Mouse (Mus musculus) midbrain, embryonic 16.5 days (tissue): ENCODE results near the gene Ell2. TPM values are rescaled to one million over a fixed set of nuclear protein-coding genes. Genes with fewer than 3 reads are reported as not detected.
"Not testable (repeated sequence)": the region's sequence is repeated elsewhere in the genome, so short reads cannot be mapped to it uniquely, and the experiment has no call there.

Experiments used
- ATAC-seq: fragments of 200-750 bp; cut with Nextera tagmentation; 2 replicates; pipeline ENCODE4 v1.8.0; 2017; ENCODE audit warnings: moderate TSS enrichment
- H3K27ac ChIP-seq: fragments of 300-500 bp; sonication (generic); 2 replicates; pipeline ENCODE4 v1.5.1; 2014; ENCODE audit warnings: mild to moderate bottlenecking, low read length, mixed read lengths
- H3K27me3 ChIP-seq: fragments of 300-500 bp; sonication (generic); 2 replicates; pipeline ENCODE4 v1.6.1; 2014; ENCODE audit warnings: low read depth, low read length, mixed read lengths; ENCODE audit not compliant: control insufficient read depth, insufficient read depth
- H3K36me3 ChIP-seq: fragments of 300-500 bp; sonication (generic); 2 replicates; pipeline ENCODE4 v1.6.1; 2014; ENCODE audit warnings: mild to moderate bottlenecking, low read length, moderate library complexity, mixed read lengths; ENCODE audit not compliant: control insufficient read depth, insufficient read depth
- H3K4me1 ChIP-seq: fragments of 300-500 bp; sonication (generic); 2 replicates; pipeline ENCODE4 v1.6.1; 2014; ENCODE audit warnings: mild to moderate bottlenecking, low read length, mixed read lengths; ENCODE audit not compliant: control insufficient read depth, insufficient read depth
- H3K4me2 ChIP-seq: fragments of 300-500 bp; sonication (generic); 2 replicates; pipeline ENCODE4 v1.6.1; 2014; ENCODE audit warnings: mild to moderate bottlenecking, low read length, mixed read lengths
- H3K4me3 ChIP-seq: fragments of 300-500 bp; sonication (generic); 2 replicates; pipeline ENCODE4 v1.5.1; 2014; ENCODE audit warnings: low read depth, mild to moderate bottlenecking, low read length, moderate library complexity, mixed read lengths
- H3K9ac ChIP-seq: fragments of 300-500 bp; sonication (generic); 2 replicates; pipeline ENCODE4 v1.6.1; 2014; ENCODE audit warnings: low read depth, low read length, mixed read lengths
- H3K9me3 ChIP-seq: fragments of 300-500 bp; sonication (generic); replicated peaks from 2 replicates; pipeline ENCODE4 v1.6.1; 2014; ENCODE audit warnings: mild to moderate bottlenecking, low read length, mixed read lengths; ENCODE audit not compliant: control insufficient read depth, poor library complexity, severe bottlenecking
- WGBS: fragments of 180-500 bp; shearing (Covaris S2); extraction: QIAGEN DNeasy Blood & Tissue Kit; methylation state at CpG from one replicate; pipeline ENCODE4 v1.1.7; 2014; 5-methylcytosine and 5-hydroxymethylcytosine counted together
- polyA plus RNA-seq: library from polyadenylated mRNA; unstranded; fragments of >200 nt; fragmentation: Nextera tagmentation; extraction: Ambion mirVana; gene quantifications from 2 replicates; pipeline ENCODE4 v1.2.1, GENCODE M21; 2015

Ell2 gene
- polyA plus RNA-seq, 1 experiment from 2014 or later = 1.6 TPM

DNA sequence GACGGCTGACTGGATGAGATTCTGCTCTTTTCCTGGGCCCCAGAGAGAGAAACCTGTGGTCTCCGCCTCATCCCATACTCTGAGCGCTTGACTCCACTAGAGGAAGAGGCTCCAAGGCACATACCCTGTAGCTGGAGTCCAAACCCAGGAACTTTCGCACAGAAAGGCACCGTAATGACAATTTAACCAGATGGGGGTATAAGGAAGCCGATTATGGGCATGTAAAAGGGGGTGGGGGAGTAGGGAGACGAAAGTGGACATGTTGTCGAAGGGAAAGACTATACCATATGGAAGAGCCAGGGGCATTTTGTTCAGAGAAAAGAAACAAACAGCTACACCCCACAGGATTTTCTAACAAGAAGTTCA lies 2.1 kb downstream of the Ell2 start:
- H3K9ac ChIP-seq = peak overlapping the region; percentile 76
- peak overlapping the region; percentile 82 for H3K4me3 ChIP-seq
- peaks cover 7% of the 10 kb centered on the region; the same call in 1 of the 2 replicates for H3K27me3 ChIP-seq
- no peaks in the 10 kb centered on the region for H3K9me3 ChIP-seq
- H3K4me1 ChIP-seq = no peaks in the 10 kb centered on the region; the same call in 1 of the 2 replicates
- no peak overlapping the region for H3K27ac ChIP-seq
- ATAC-seq = no peak
- H3K36me3 ChIP-seq = no peaks in the 10 kb centered on the region
- peak overlapping the region; percentile 84 for H3K4me2 ChIP-seq
- WGBS = 7% methylated on average over 8 of the region's 8 CpGs

DNA sequence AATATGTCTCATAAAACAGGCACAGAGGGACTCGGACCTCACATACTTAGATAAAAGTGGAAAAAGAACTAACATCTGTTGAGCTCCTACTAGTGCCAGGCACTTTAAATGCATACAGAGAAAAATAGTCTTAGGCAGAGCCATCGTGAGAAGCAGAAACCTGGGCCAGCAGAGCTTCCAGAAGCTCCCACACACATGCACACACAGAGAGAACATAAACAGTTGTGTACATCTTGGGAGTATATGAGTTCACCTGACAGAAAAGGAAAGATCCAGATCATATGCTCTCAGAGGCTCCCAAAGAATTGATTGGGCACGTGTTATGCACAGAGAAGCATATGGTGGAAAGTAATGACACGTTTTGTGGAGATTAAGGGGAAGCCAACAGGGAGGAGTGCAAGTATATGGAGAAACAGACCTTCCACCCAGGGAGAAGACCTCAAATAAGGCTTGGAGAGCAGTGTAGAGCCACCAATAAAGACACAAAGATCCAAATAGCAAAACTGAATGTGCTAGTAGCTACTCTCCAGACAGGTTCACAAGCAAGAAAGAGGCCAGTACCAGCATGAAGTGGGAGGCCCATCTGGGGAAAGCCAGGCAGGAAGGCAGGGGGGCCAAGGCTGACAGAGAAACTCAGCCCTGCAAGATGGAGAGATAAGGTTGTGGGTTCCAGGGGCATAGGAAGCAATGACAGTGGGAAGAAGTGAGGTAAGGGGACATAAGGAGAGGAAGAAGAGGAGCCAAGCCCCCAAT lies 2.6 kb downstream of the Ell2 start:
- Histone ChIP-seq H3K4me2 (peak overlapping the region; percentile 84), H3K4me3 (peak overlapping the region; percentile 82), H3K27me3 (peaks cover 7% of the 10 kb centered on the region; the same call in 1 of the 2 replicates), H3K9ac (no peak overlapping the region), H3K9me3 (no peaks in the 10 kb centered on the region), H3K27ac (no peak overlapping the region), H3K4me1 (no peaks in the 10 kb centered on the region; the same call in 1 of the 2 replicates), H3K36me3 (no peaks in the 10 kb centered on the region)
- ATAC-seq = no peak
- 36% methylated on average over 4 of the region's 4 CpGs for WGBS

DNA sequence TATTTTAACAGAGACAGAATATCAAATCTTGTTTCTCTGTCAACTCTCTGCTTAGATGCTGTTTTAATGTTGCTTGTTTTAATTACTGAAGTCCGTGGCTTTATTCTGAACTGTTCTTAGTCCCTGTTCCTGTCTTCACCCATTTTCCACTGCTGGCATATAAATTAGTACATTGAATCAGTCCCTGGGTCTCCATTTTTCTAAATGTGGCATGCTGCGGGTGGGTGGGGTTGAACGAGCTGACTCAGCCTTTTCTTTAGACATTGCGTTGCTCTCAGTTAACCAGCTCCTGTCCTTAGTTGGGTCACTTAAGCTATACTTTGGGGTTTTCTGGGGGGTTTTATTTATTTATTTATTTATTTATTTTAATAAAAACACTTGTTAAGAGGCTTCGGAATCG lies 3.6 kb downstream of the Ell2 start:
- 73% methylated on average over 6 of the region's 6 CpGs for WGBS
- peaks cover 7% of the 10 kb centered on the region; the same call in 1 of the 2 replicates for H3K27me3 ChIP-seq
- H3K9ac ChIP-seq = no peak overlapping the region
- H3K27ac ChIP-seq = no peak overlapping the region
- H3K4me3 ChIP-seq = no peak overlapping the region
- H3K36me3 ChIP-seq = no peaks in the 10 kb centered on the region
- no peak overlapping the region for H3K4me2 ChIP-seq
- no peak for ATAC-seq
- H3K9me3 ChIP-seq = no peaks in the 10 kb centered on the region
- H3K4me1 ChIP-seq = no peaks in the 10 kb centered on the region; the same call in 1 of the 2 replicates

DNA sequence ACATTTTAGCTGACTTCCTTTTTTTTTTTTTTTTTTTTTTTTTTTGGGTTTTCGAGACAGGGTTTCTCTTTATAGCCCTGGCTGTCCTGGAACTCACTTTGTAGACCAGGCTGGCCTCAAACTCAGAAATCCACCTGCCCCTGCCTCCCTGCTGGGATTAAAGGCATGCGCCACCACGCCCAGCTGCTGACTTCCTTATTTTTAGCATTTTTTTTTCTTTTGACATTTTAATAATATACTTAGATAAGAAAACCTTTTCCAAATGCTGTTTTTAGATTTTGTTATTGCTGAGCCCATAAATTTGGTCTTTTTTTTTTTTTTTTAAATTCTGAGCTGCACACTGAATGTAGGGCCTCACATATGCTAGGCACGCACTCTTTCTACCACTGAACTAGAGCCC lies 5.0 kb downstream of the Ell2 start:
- not testable (repeated sequence) for H3K27ac ChIP-seq, H3K9ac ChIP-seq, H3K36me3 ChIP-seq, ATAC-seq, H3K4me1 ChIP-seq, H3K4me2 ChIP-seq, H3K4me3 ChIP-seq, H3K27me3 ChIP-seq, H3K9me3 ChIP-seq
- 96% methylated on average over 3 of the region's 4 CpGs for WGBS

- not testable (repeated sequence) for H3K27ac ChIP-seq, H3K4me2 ChIP-seq, H3K4me1 ChIP-seq, H3K27me3 ChIP-seq, H3K9ac ChIP-seq, H3K36me3 ChIP-seq, ATAC-seq, H3K4me3 ChIP-seq, H3K9me3 ChIP-seq
- 90% methylated on average over 3 of the region's 5 CpGs for WGBS
These were observed 6.0 kb downstream of the Ell2 start for GRCm38 (mm10) chr13:75712544-75712943.

DNA sequence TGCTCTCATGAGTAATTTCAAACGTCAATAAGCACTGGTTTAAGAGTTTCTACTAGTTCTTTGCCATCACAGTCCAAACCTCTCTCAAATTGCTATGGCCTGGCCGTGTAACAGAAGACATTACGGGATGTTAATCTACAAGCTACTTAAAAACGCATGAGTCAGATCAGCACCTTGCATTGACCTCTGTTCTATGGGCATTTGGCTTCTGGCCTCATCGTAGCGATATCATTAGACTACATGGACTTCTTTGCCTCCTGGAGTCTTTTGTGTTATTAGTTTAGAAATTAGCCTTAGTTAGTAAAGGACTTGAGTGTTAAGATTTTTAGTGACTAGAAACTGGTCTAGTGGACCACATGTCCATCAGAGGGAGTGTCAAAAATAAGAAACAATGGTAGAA lies 7.8 kb downstream of the Ell2 start:
- 88% methylated on average over 6 of the region's 6 CpGs for WGBS
- H3K27ac ChIP-seq = no peak overlapping the region
- H3K9me3 ChIP-seq = no peaks in the 10 kb centered on the region
- no peak overlapping the region for H3K9ac ChIP-seq
- H3K4me3 ChIP-seq = no peak overlapping the region
- H3K27me3 ChIP-seq = peaks cover 5% of the 10 kb centered on the region; the same call in 1 of the 2 replicates
- H3K36me3 ChIP-seq = no peaks in the 10 kb centered on the region
- no peak for ATAC-seq
- H3K4me2 ChIP-seq = no peak overlapping the region
- no peaks in the 10 kb centered on the region for H3K4me1 ChIP-seq

DNA sequence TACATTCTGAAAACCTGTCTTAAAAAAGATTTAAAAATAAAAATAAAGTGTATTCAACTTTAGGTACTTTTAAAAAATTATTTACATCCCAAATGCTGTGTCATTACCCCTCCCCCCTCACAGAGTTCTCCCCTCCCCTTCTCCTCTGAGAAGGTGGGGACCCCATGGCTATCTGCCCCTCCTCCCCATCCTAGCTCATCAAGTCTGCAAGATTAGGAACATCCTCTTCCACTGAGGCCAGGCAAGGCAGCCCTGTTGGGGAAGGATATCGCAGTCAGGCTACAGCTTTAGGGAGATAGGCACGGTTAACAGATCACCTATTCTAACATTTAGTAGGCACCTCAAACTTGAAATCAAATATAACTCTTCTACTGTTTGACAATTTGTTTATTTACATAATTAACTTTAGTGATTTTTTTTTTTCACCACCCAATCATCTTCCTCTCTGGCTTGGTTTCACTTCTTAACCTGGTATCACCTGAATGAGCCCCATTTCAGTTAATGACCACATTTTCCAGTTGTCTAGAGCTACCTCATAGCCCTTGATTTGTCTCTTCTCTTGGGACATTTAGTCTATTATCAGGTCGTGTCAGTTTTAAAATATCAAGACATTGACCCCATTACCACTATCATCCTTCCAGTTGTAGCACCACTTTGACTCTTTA lies 11.2 kb downstream of the Ell2 start:
- no peak overlapping the region for H3K4me2 ChIP-seq
- no peaks in the 10 kb centered on the region for H3K4me1 ChIP-seq
- no peak for ATAC-seq
- H3K9ac ChIP-seq = no peak overlapping the region
- no peak overlapping the region for H3K27ac ChIP-seq
- no peak overlapping the region for H3K4me3 ChIP-seq
- 71% methylated on average over 3 of the region's 3 CpGs for WGBS
- H3K27me3 ChIP-seq = no peaks in the 10 kb centered on the region
- H3K9me3 ChIP-seq = no peaks in the 10 kb centered on the region
- no peaks in the 10 kb centered on the region for H3K36me3 ChIP-seq

DNA sequence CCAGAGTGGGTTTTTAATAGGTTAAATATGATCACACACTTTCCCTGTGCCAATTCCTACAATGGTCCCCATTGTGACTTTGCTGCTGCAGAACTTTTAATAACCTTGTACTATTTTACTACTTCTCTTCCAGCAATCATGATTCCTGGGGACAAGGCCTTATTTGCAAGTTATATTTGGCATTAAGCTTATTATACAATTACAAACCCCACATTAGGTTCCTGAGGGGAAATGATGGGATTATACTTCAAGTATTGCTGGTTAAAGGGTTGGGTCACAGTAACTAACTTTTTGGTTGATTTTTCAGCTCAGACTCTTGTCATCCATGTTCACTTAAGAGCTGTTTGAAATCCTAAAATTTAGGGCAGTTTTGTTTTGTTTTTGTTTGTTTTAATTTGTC lies 11.8 kb downstream of the Ell2 start:
- no peak overlapping the region for H3K9ac ChIP-seq
- no peak for ATAC-seq
- H3K27me3 ChIP-seq = no peaks in the 10 kb centered on the region
- H3K9me3 ChIP-seq = no peaks in the 10 kb centered on the region
- no peak overlapping the region for H3K4me2 ChIP-seq
- H3K36me3 ChIP-seq = no peaks in the 10 kb centered on the region
- H3K4me1 ChIP-seq = no peaks in the 10 kb centered on the region
- H3K27ac ChIP-seq = no peak overlapping the region
- no peak overlapping the region for H3K4me3 ChIP-seq

DNA sequence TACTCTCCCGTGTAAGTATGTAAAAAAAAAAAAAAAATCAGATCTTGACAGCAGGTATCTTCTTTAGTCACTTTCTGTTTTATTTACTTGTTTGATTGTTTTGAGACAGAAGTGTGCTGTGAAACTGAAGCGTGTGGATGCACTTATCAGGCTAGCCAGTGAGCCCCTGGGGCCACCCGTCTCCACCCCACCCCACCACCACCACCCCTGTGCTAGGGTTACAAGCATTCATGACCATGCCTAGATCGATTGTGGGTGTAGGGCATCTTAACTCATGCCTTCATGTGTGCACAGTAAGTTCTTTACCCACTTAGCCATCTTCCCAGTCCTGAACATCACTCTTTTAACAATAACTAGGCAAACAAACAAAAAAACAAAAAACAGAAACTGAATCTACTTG lies 13.1 kb downstream of the Ell2 start:
- Histone ChIP-seq H3K4me2 (no peak overlapping the region), H3K36me3 (no peaks in the 10 kb centered on the region), H3K4me1 (no peaks in the 10 kb centered on the region), H3K9ac (no peak overlapping the region), H3K4me3 (no peak overlapping the region), H3K27ac (no peak overlapping the region), H3K9me3 (no peaks in the 10 kb centered on the region), H3K27me3 (no peaks in the 10 kb centered on the region)
- no peak for ATAC-seq
- 80% methylated on average over 4 of the region's 4 CpGs for WGBS
